Mouse (Mus musculus) neural tube, embryonic 11.5 days (tissue): Measurements from ENCODE around the gene Opcml. TPM values are rescaled to one million over a fixed set of nuclear protein-coding genes. Genes with fewer than 3 reads are reported as not detected.
A peak's percentile ranks its signal among the peaks of the same experiment; 100 is the strongest.

ENCODE experiments used
- ATAC-seq: fragments of 200-750 bp; cut with Nextera tagmentation; 2 replicates; pipeline ENCODE4 v1.8.0; 2017; ENCODE audit warnings: moderate number of reproducible peaks, mild to moderate bottlenecking, moderate TSS enrichment, moderate library complexity; ENCODE audit not compliant: insufficient read depth, low FRiP score, low TSS enrichment
- DNase-seq: peaks from one replicate; pipeline ENCODE4 v3.0.0-alpha.2; 2015; ENCODE audit warnings: low spot score
- H3K27ac ChIP-seq: fragments of 300-500 bp; sonication (generic); 2 replicates; pipeline ENCODE4 v1.5.1; 2014; ENCODE audit warnings: low read depth, mild to moderate bottlenecking, low read length
- H3K27me3 ChIP-seq: fragments of 300-500 bp; sonication (generic); 2 replicates; pipeline ENCODE4 v1.6.1; 2014; ENCODE audit warnings: mild to moderate bottlenecking, low read length, mixed read lengths; ENCODE audit not compliant: control insufficient read depth, insufficient read depth
- H3K36me3 ChIP-seq: fragments of 300-500 bp; sonication (generic); 2 replicates; pipeline ENCODE4 v1.6.1; 2014; ENCODE audit warnings: mild to moderate bottlenecking, low read length, moderate library complexity, mixed read lengths; ENCODE audit not compliant: control insufficient read depth, insufficient read depth
- H3K4me1 ChIP-seq: fragments of 300-500 bp; sonication (generic); 2 replicates; pipeline ENCODE4 v1.6.1; 2014; ENCODE audit warnings: low read length, mixed read lengths; ENCODE audit not compliant: control insufficient read depth, insufficient read depth
- H3K4me2 ChIP-seq: fragments of 300-500 bp; sonication (generic); 2 replicates; pipeline ENCODE4 v1.6.1; 2014; ENCODE audit warnings: low read depth, mild to moderate bottlenecking, moderate library complexity
- H3K4me3 ChIP-seq: fragments of 300-500 bp; sonication (generic); 2 replicates; pipeline ENCODE4 v1.5.1; 2014; ENCODE audit warnings: low read depth, low read length
- H3K9ac ChIP-seq: fragments of 300-500 bp; sonication (generic); 2 replicates; pipeline ENCODE4 v1.6.1; 2014; ENCODE audit warnings: mild to moderate bottlenecking, low read length
- H3K9me3 ChIP-seq: fragments of 300-500 bp; sonication (generic); 2 replicates; pipeline ENCODE4 v1.6.1; 2016; ENCODE audit warnings: low read length; ENCODE audit not compliant: control insufficient read depth
- WGBS: fragments of 180-500 bp; shearing (Covaris S2); extraction: QIAGEN DNeasy Blood & Tissue Kit; methylation state at CpG from one replicate; pipeline ENCODE4 v1.1.7; 2014; 5-methylcytosine and 5-hydroxymethylcytosine counted together
- polyA plus RNA-seq: library from polyadenylated mRNA; unstranded; fragments of >200 nt; fragmentation: Nextera tagmentation; extraction: Ambion mirVana; gene quantifications from 2 replicates; pipeline ENCODE4 v1.2.1, GENCODE M21; 2014

The Opcml gene
- polyA plus RNA-seq, 1 experiment from 2014 or later: 3.6 TPM

- 92% methylated on average over 2 of the region's 2 CpGs for whole genome bisulfite sequencing
- Histone ChIP-seq H3K9ac (no peak overlapping the region), H3K4me2 (no peak overlapping the region), H3K4me3 (no peak overlapping the region), H3K27ac (no peak overlapping the region), H3K4me1 (no peaks in the 10 kb centered on the region), H3K27me3 (no peaks in the 10 kb centered on the region), H3K9me3 (no peaks in the 10 kb centered on the region), H3K36me3 (no peaks in the 10 kb centered on the region)
- DNase-seq (no peak), ATAC-seq (no peak)
Observed at GRCm38 (mm10) chr9:28737955-28738354, 947.4 kb downstream of the Opcml start.

DNA sequence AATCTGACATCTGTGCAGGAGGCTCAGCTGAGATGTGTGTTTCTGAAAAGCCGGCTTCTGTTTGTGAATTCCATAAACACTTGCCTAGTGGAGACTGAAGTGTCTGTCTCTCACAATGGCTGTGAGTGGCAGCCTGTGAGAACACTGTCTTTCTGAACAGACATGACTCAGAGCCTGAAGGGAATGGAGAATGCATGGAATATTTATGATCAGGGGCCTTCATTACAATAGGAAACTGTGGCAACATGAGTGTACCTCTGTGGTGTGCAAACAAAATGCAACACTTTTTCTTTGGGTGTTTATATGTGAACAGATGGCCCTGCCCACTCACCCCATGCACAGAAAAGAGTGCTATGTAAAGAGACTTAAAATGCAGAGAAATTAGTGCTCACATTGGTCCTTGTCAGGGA, 947.9 kb downstream of the Opcml start:
- H3K9ac ChIP-seq: no peak overlapping the region
- H3K27me3 ChIP-seq: no peaks in the 10 kb centered on the region
- no peaks in the 10 kb centered on the region for H3K4me1 ChIP-seq
- H3K27ac ChIP-seq: no peak overlapping the region
- no peak overlapping the region for H3K4me2 ChIP-seq
- no peaks in the 10 kb centered on the region for H3K9me3 ChIP-seq
- no peak for ATAC-seq
- DNase-seq: no peak
- H3K4me3 ChIP-seq: no peak overlapping the region
- 76% methylated on average over 1 of the region's 1 CpGs for WGBS
- no peaks in the 10 kb centered on the region for H3K36me3 ChIP-seq

- ATAC-seq: no peak
Observed at GRCm38 (mm10) chr9:28744771-28745170, 954.2 kb downstream of the Opcml start.

DNA sequence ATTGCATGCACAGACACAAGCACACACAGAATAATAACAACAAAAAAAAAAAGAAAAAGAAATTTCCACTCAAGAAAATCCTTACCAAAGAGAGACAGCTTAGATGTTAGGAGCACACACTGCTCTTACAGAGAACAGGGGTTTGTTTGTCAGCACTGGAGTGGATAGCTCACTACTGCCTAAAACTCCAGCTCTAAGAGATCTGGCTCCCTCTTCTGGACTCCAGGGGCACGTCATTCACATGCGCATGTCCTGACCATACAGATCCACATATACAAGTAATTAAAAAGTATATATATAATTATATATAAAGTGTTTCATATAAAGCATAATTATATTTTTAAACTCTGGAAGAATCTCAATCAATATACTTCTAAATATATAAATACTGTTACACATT, 958.3 kb downstream of the Opcml start:
- H3K27ac ChIP-seq: no peak overlapping the region
- no peak overlapping the region for H3K4me3 ChIP-seq
- H3K4me1 ChIP-seq: no peaks in the 10 kb centered on the region
- no peak overlapping the region for H3K9ac ChIP-seq
- no peaks in the 10 kb centered on the region for H3K9me3 ChIP-seq
- H3K27me3 ChIP-seq: no peaks in the 10 kb centered on the region
- no peaks in the 10 kb centered on the region for H3K36me3 ChIP-seq
- H3K4me2 ChIP-seq: no peak overlapping the region
- ATAC-seq (no peak), DNase-seq (peak; percentile 44)
- WGBS: 62% methylated on average over 2 of the region's 2 CpGs

More at GRCm38 (mm10) chr9:28744771-28745170, 954.2 kb downstream of the Opcml start:
- Histone ChIP-seq H3K9me3 (no peaks in the 10 kb centered on the region), H3K4me3 (no peak overlapping the region), H3K27me3 (no peaks in the 10 kb centered on the region), H3K4me2 (no peak overlapping the region), H3K4me1 (no peaks in the 10 kb centered on the region), H3K27ac (no peak overlapping the region), H3K9ac (no peak overlapping the region), H3K36me3 (no peaks in the 10 kb centered on the region)
- no peak for DNase-seq
- 91% methylated on average over 3 of the region's 3 CpGs for WGBS

- no peaks in the 10 kb centered on the region for H3K4me1 ChIP-seq
- no peaks in the 10 kb centered on the region for H3K27me3 ChIP-seq
- H3K4me3 ChIP-seq: no peak overlapping the region
- H3K36me3 ChIP-seq: no peaks in the 10 kb centered on the region
- H3K9ac ChIP-seq: no peak overlapping the region
- H3K27ac ChIP-seq: no peak overlapping the region
- H3K9me3 ChIP-seq: no peaks in the 10 kb centered on the region
- no peak for ATAC-seq
- H3K4me2 ChIP-seq: no peak overlapping the region
- WGBS: 68% methylated on average over 5 of the region's 5 CpGs
- no peak for DNase-seq
Observed at GRCm38 (mm10) chr9:28752908-28753307, 962.3 kb downstream of the Opcml start.

GRCm38 (mm10) chr9:28756841-28757451, 966.4 kb downstream of the Opcml start:
- Histone ChIP-seq H3K27ac (no peak overlapping the region), H3K27me3 (no peaks in the 10 kb centered on the region), H3K4me1 (no peaks in the 10 kb centered on the region), H3K4me2 (no peak overlapping the region), H3K9me3 (no peaks in the 10 kb centered on the region), H3K4me3 (no peak overlapping the region), H3K36me3 (no peaks in the 10 kb centered on the region), H3K9ac (no peak overlapping the region)
- ATAC-seq (no peak), DNase-seq (no peak)
- 72% methylated on average over 4 of the region's 4 CpGs for WGBS

- no peak overlapping the region for H3K9ac ChIP-seq
Observed at GRCm38 (mm10) chr9:28761460-28761859, 970.9 kb downstream of the Opcml start.

DNA sequence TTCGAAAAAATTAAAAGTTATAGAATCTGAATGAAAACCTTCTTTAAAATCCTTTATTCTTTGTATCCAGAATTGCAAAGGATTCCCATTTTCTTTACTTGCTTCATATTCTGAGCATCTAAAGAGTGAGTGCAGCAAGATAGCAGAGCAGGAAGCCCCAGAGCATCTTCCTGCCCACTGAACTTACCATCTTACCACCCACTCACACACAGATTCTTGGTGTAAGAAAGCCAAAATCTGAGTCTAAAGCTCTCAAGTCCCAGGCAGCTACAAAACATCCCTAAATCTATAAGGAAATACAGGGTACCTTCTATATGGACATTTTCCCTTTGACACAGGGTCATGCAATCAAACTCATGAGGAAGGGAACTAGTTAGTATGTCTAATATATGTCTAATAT, 973.6 kb downstream of the Opcml start:
- no peaks in the 10 kb centered on the region for H3K4me1 ChIP-seq
- no peak overlapping the region for H3K27ac ChIP-seq
- H3K4me3 ChIP-seq: no peak overlapping the region
- H3K4me2 ChIP-seq: no peak overlapping the region
- DNase-seq (no peak), ATAC-seq (no peak)
- H3K27me3 ChIP-seq: no peaks in the 10 kb centered on the region
- H3K9me3 ChIP-seq: no peaks in the 10 kb centered on the region
- no peak overlapping the region for H3K9ac ChIP-seq
- no peaks in the 10 kb centered on the region for H3K36me3 ChIP-seq
- WGBS: 95% methylated on average over 1 of the region's 1 CpGs

More at GRCm38 (mm10) chr9:28761460-28761859, 970.9 kb downstream of the Opcml start:
- Histone ChIP-seq H3K9me3 (no peaks in the 10 kb centered on the region), H3K4me3 (no peak overlapping the region), H3K4me1 (no peaks in the 10 kb centered on the region), H3K27ac (no peak overlapping the region), H3K36me3 (no peaks in the 10 kb centered on the region), H3K4me2 (no peak overlapping the region), H3K27me3 (no peaks in the 10 kb centered on the region)
- 67% methylated on average over 4 of the region's 4 CpGs for WGBS
- ATAC-seq (no peak), DNase-seq (no peak)
